ENCODE assay signal across 8 mouse cellular contexts in genomic region chr10:102491792-102492191, GRCm38 (mm10). TPM values are rescaled to one million over a fixed set of nuclear protein-coding genes. Genes with fewer than 3 reads are reported as not detected.
DNase-seq lines count a peak whose midpoint lies in the region; TF ChIP-seq lines count a peak whose summit lies in the region.

No protein-coding gene starts in this region.

- H3K36me3 ChIP-seq in ES-E14 (ENCODE audit: control insufficient read depth, insufficient read depth, low read length, poor library complexity, severe bottlenecking): no peaks in the 10 kb centered on the region
- H3K36me3 ChIP-seq in limb, embryonic 10.5 days: no peaks in the 10 kb centered on the region

- H3K4me3 ChIP-seq in ES-E14 (ENCODE audit: insufficient read depth in 1 of 2, low read depth in 1 of 2, low read length in 2 of 2, poor library complexity in 1 of 2, severe bottlenecking in 1 of 2): no peak overlapping the region
- no peak overlapping the region for H3K4me3 ChIP-seq in limb, embryonic 10.5 days

- H3K9ac ChIP-seq in ES-E14 (ENCODE audit: insufficient read depth, low read depth, low read length, poor library complexity, severe bottlenecking): no peak overlapping the region

- no peaks in the 10 kb centered on the region for H3K27me3 ChIP-seq in limb, embryonic 10.5 days (ENCODE audit: low read depth, poor library complexity, severe bottlenecking)

- intact Hi-C loops in gastrocnemius, postnatal 14 days (cut with DNase I; ENCODE audit: low total_unique reads): loop anchor here (10.0 kb wide), 2 partner anchors 243 to 333 kb away; no protein-coding TSS in a partner anchor

- H3K27ac ChIP-seq in ES-E14 (ENCODE audit: insufficient read depth, low read depth, low read length, poor library complexity, severe bottlenecking): no peak overlapping the region
- no peak overlapping the region for H3K27ac ChIP-seq in limb, embryonic 10.5 days

- H3K4me1 ChIP-seq in ES-E14 (ENCODE audit: control insufficient read depth in 2 of 2, insufficient read depth in 2 of 2, low read length in 2 of 2, poor library complexity in 1 of 2): no peaks in the 10 kb centered on the region
- no peaks in the 10 kb centered on the region for H3K4me1 ChIP-seq in limb, embryonic 10.5 days

- no peaks in the 10 kb centered on the region for H3K9me3 ChIP-seq in ES-E14 (ENCODE audit: control insufficient read depth, insufficient read depth, low read depth, low read length)
- no peaks in the 10 kb centered on the region for H3K9me3 ChIP-seq in limb, embryonic 10.5 days (replicated peaks)

- in situ Hi-C loops in ES-E14 (cut with MboI; ENCODE audit: low sequenced_read_pairs in 2 of 2, unreplicated experiment in 2 of 2): loop anchor here in 1 of 2 experiments (25.0 kb wide), 1 partner anchor 346 kb away; no protein-coding TSS in a partner anchor

- WGBS in limb, embryonic 10.5 days: 23% methylated on average over 3 of the region's 3 CpGs

- DNase-seq in heart, postnatal 4 days: peak; percentile 51
- no peak for DNase-seq in heart, adult 9 months (ENCODE audit: low spot score in 2 of 2)
- peak; percentile 31 for DNase-seq in ES-E14 (ENCODE audit: low read depth, low spot score)
- peak; percentile 0 for DNase-seq in c-Kit-positive CD71-positive TER-119-negative erythroid progenitor cells, embryonic 14.5 days (ENCODE audit: low read depth)
- DNase-seq in gastrocnemius, postnatal 14 days: peak; percentile 14
- DNase-seq in limb, embryonic 10.5 days (ENCODE audit: low spot score): peak; percentile 58
- DNase-seq in right cerebral cortex, adult 18-20 months: peak; percentile 23
- no peak for DNase-seq in thymus, postnatal 0 days (ENCODE audit: low spot score)

TF ChIP-seq in ES-E14, 5 proteins besides CTCF, POLR2A, EP300 and RAD21:
- no peak for TF ChIP-seq CHD2 (IDR thresholded peaks at IDR 0.05; ENCODE audit: low read depth, low read length)
- no peak for TF ChIP-seq HCFC1 (IDR thresholded peaks at IDR 0.05; ENCODE audit: borderline replicate concordance, insufficient read depth, low read length)
- no peak for TF ChIP-seq ZNF384 (IDR thresholded peaks at IDR 0.05; ENCODE audit: low read depth, low read length)
- no peak for TF ChIP-seq ZC3H11A (IDR thresholded peaks at IDR 0.05; ENCODE audit: borderline replicate concordance, low read depth, low read length)
- no peak for TF ChIP-seq MAFK (IDR thresholded peaks at IDR 0.05; ENCODE audit: insufficient read depth, low read depth, low read length)
TF ChIP-seq in ES-E14: peak in this region for 0.

RNA-seq across cellular contexts. Expression of gene Nts, which starts 1.5 kb away (rescaled TPM):
- total RNA-seq in heart, postnatal 4 days (2021): 10 to 100 TPM in 1 of 2 experiments, 1 to 10 TPM in 1; 8.8 to 10.2 TPM
- 1.5 and 2.4 TPM in 2 replicates for total RNA-seq in ES-E14 (2012; rRNA removed)
- under 1 TPM in 1 of 2 experiments, not detected in 1; 0.39 TPM for total RNA-seq in gastrocnemius, postnatal 14 days (2021)
- 0.34 and 0.39 TPM in 2 replicates for polyA plus RNA-seq in limb, embryonic 10.5 days (2016; fragmentation: Nextera tagmentation; extraction: Ambion mirVana)
- polyA plus RNA-seq in thymus, postnatal 0 days (2015; fragmentation: Nextera tagmentation; extraction: Ambion mirVana): 5.4 and 5.6 TPM in 2 replicates

RNA-seq across cellular contexts. Expression of gene Rassf9, which starts 20.2 kb away (rescaled TPM):
- 10 to 100 TPM; 10.1 to 10.7 TPM for total RNA-seq in heart, postnatal 4 days (2021)
- 0.69 and 0.98 TPM in 2 replicates for total RNA-seq in ES-E14 (2012; rRNA removed)
- 1 to 10 TPM; 2.0 to 2.3 TPM for total RNA-seq in gastrocnemius, postnatal 14 days (2021)
- polyA plus RNA-seq in limb, embryonic 10.5 days (2016; fragmentation: Nextera tagmentation; extraction: Ambion mirVana): 4.5 and 4.8 TPM in 2 replicates
- 2.3 and 2.4 TPM in 2 replicates for polyA plus RNA-seq in thymus, postnatal 0 days (2015; fragmentation: Nextera tagmentation; extraction: Ambion mirVana)

Comparison
In these comparisons a context has a peak if more than half of its experiments do, and no peak if none do; other contexts are left out.
1. DNase-seq: peak in heart, postnatal 4 days (single experiment), ES-E14 (single experiment), c-Kit-positive CD71-positive TER-119-negative erythroid progenitor cells, embryonic 14.5 days (single experiment), gastrocnemius, postnatal 14 days (single experiment), limb, embryonic 10.5 days (single experiment) and right cerebral cortex, adult 18-20 months (single experiment); none in heart, adult 9 months (0 of 2) and thymus, postnatal 0 days (single experiment).